Mouse (Mus musculus) CH12.LX (cell line): ENCODE data around the gene Bub1. TPM values are rescaled to one million over a fixed set of nuclear protein-coding genes. Genes with fewer than 3 reads are reported as not detected.

Source experiments
- DNase-seq: peaks from one replicate; pipeline ENCODE4 v3.0.0-alpha.2; 2013; ENCODE audit errors: extremely low read depth
- H3K27ac ChIP-seq: 2 replicates; pipeline ENCODE4 v1.5.1; 2012; ENCODE audit warnings: low read depth, mild to moderate bottlenecking, control low read depth, moderate library complexity; ENCODE audit not compliant: insufficient read depth
- H3K27me3 ChIP-seq: replicated peaks from 2 replicates; pipeline ENCODE3; 2012; ENCODE audit warnings: inconsistent platforms
- H3K36me3 ChIP-seq, 2 experiments: replicated peaks in 1 of 2; 2 replicates each; pipeline versions ENCODE3 to v1.6.1; 2012; ENCODE audit warnings: inconsistent platforms in 1 of 2, low read length in 1 of 2, mild to moderate bottlenecking in 1 of 2, mixed read lengths in 1 of 2, moderate library complexity in 1 of 2; ENCODE audit not compliant: control insufficient read depth in 1 of 2, insufficient read depth in 1 of 2
- H3K4me1 ChIP-seq, 2 experiments: 2 replicates each; pipeline ENCODE4 v1.6.1; 2012; ENCODE audit warnings: inconsistent platforms in 1 of 2, moderate library complexity in 1 of 2; ENCODE audit not compliant: insufficient read depth in 2 of 2, control insufficient read depth in 1 of 2
- H3K4me2 ChIP-seq: 2 replicates; pipeline ENCODE4 v1.6.1; 2012; ENCODE audit warnings: low read depth, mild to moderate bottlenecking, control low read depth; ENCODE audit not compliant: poor library complexity, insufficient read depth, severe bottlenecking
- H3K4me3 ChIP-seq, 3 experiments: fragments of 150-350 bp in 1 of 3; sonication (generic) in 1 of 3; replicated peaks in 1 of 3; 2 replicates each; pipeline versions ENCODE3 to v1.5.1; 2011 to 2012; ENCODE audit warnings: low read depth in 2 of 3, low read length in 2 of 3, mild to moderate bottlenecking in 2 of 3, moderate library complexity in 2 of 3, control low read depth in 1 of 3, improper control_type of control experiment in 1 of 3, inconsistent platforms in 1 of 3, mixed read lengths in 1 of 3; ENCODE audit not compliant: poor library complexity in 1 of 3
- H3K79me2 ChIP-seq: replicated peaks from 2 replicates; pipeline ENCODE4 v1.6.1; 2012; ENCODE audit warnings: mild to moderate bottlenecking, moderate library complexity; ENCODE audit not compliant: control insufficient read depth, poor library complexity, insufficient read depth, severe bottlenecking; ENCODE audit errors: extremely low read depth
- H3K9ac ChIP-seq: 2 replicates; pipeline ENCODE4 v1.6.1; 2012; ENCODE audit warnings: low read depth, mild to moderate bottlenecking, control low read depth, moderate library complexity; ENCODE audit not compliant: insufficient read depth
- H3K9me3 ChIP-seq: replicated peaks from 2 replicates; pipeline ENCODE3; 2012; ENCODE audit warnings: low read length, inconsistent platforms, mixed read lengths
- BHLHE40 ChIP-seq: IDR thresholded peaks from 2 replicates; pipeline ENCODE4 v1.6.1; 2011; ENCODE audit warnings: mild to moderate bottlenecking, low read depth, low read length, improper control_type of control experiment
- CTCF ChIP-seq, 2 experiments: IDR thresholded peaks in 1 of 2; conservative IDR thresholded peaks in 1 of 2; 2 replicates each; pipeline ENCODE4 v1.5.1; 2011 to 2012; ENCODE audit warnings: low read depth in 2 of 2, low read length in 2 of 2, improper control_type of control experiment in 1 of 2, inconsistent platforms in 1 of 2, mild to moderate bottlenecking in 1 of 2, moderate library complexity in 1 of 2
- E2F4 ChIP-seq: IDR thresholded peaks from 2 replicates; pipeline ENCODE4 v1.6.1; 2011; ENCODE audit warnings: low read depth, low read length, improper control_type of control experiment; ENCODE audit not compliant: insufficient replicate concordance
- ELF1 ChIP-seq: IDR thresholded peaks from 2 replicates; pipeline ENCODE4 v1.6.1; 2014; ENCODE audit warnings: low read depth, mild to moderate bottlenecking, inconsistent platforms, low read length, improper control_type of control experiment
- EP300 ChIP-seq: IDR thresholded peaks from 2 replicates; pipeline ENCODE4 v1.6.1; 2011; ENCODE audit warnings: low read length, improper control_type of control experiment
- ETS1 ChIP-seq: conservative IDR thresholded peaks from 2 replicates; pipeline ENCODE4 v1.6.1; 2012; ENCODE audit warnings: low read depth, mild to moderate bottlenecking, inconsistent platforms, low read length, improper control_type of control experiment, moderate library complexity
- HCFC1 ChIP-seq: IDR thresholded peaks from 2 replicates; pipeline ENCODE4 v1.6.1; 2012; ENCODE audit warnings: low read depth, mild to moderate bottlenecking, inconsistent platforms, low read length, improper control_type of control experiment
- IRF4 ChIP-seq: IDR thresholded peaks from 2 replicates; pipeline ENCODE4 v1.6.1; 2014; ENCODE audit warnings: low read depth, mild to moderate bottlenecking, inconsistent platforms, low read length, improper control_type of control experiment
- JUN ChIP-seq: IDR thresholded peaks from 2 replicates; pipeline ENCODE4 v1.6.1; 2011; ENCODE audit warnings: low read depth, mild to moderate bottlenecking, low read length, improper control_type of control experiment, moderate library complexity; ENCODE audit not compliant: insufficient read depth
- JUND ChIP-seq: conservative IDR thresholded peaks from 2 replicates; pipeline ENCODE4 v1.6.1; 2011; ENCODE audit warnings: low read depth, low read length, improper control_type of control experiment
- KAT2A ChIP-seq: IDR thresholded peaks from 2 replicates; pipeline ENCODE4 v1.6.1; 2012; ENCODE audit warnings: low read length, improper control_type of control experiment, inconsistent platforms; ENCODE audit not compliant: insufficient replicate concordance
- MAZ ChIP-seq: IDR thresholded peaks from 2 replicates; pipeline ENCODE4 v1.6.1; 2012; ENCODE audit warnings: low read depth, mild to moderate bottlenecking, inconsistent platforms, low read length, improper control_type of control experiment, moderate library complexity
- MXI1 ChIP-seq: IDR thresholded peaks from 2 replicates; pipeline ENCODE4 v1.6.1; 2011; ENCODE audit warnings: mild to moderate bottlenecking, low read depth, low read length, improper control_type of control experiment
- MYC ChIP-seq: IDR thresholded peaks from 2 replicates; pipeline ENCODE4 v1.6.1; 2011; ENCODE audit warnings: low read depth, mild to moderate bottlenecking, improper control_type of control experiment, low read length
- NELFE ChIP-seq: IDR thresholded peaks from 2 replicates; pipeline ENCODE4 v1.6.1; 2011; ENCODE audit warnings: low read depth, low read length, improper control_type of control experiment
- NRF1 ChIP-seq: IDR thresholded peaks from 2 replicates; pipeline ENCODE4 v1.6.1; 2014; ENCODE audit warnings: low read depth, mild to moderate bottlenecking, inconsistent platforms, low read length, improper control_type of control experiment, moderate library complexity
- PAX5 ChIP-seq: IDR thresholded peaks from 2 replicates; pipeline ENCODE4 v1.6.1; 2012; ENCODE audit warnings: low read length, inconsistent platforms, mixed read lengths
- POLR2AphosphoS2 ChIP-seq: IDR thresholded peaks from 2 replicates; pipeline ENCODE4 v1.6.1; 2011; ENCODE audit warnings: low read depth, low read length, improper control_type of control experiment
- RAD21 ChIP-seq: IDR thresholded peaks from 2 replicates; pipeline ENCODE4 v1.6.1; 2011; ENCODE audit warnings: low read depth, mild to moderate bottlenecking, low read length, improper control_type of control experiment, moderate library complexity
- RCOR1 ChIP-seq: conservative IDR thresholded peaks from 2 replicates; pipeline ENCODE4 v1.6.1; 2012; ENCODE audit warnings: low read depth, mild to moderate bottlenecking, inconsistent platforms, low read length, improper control_type of control experiment
- SMC3 ChIP-seq: IDR thresholded peaks from 2 replicates; pipeline ENCODE4 v1.6.1; 2011; ENCODE audit warnings: low read depth, low read length, improper control_type of control experiment
- TBP ChIP-seq: conservative IDR thresholded peaks from 2 replicates; pipeline ENCODE4 v1.6.1; 2011; ENCODE audit warnings: low read depth, low read length, improper control_type of control experiment
- TCF12 ChIP-seq: IDR thresholded peaks from 2 replicates; pipeline ENCODE4 v1.6.1; 2014; ENCODE audit warnings: low read depth, mild to moderate bottlenecking, inconsistent platforms, low read length, improper control_type of control experiment
- UBTF ChIP-seq: IDR thresholded peaks from 2 replicates; pipeline ENCODE4 v1.6.1; 2012; ENCODE audit warnings: low read depth, mild to moderate bottlenecking, inconsistent platforms, low read length, improper control_type of control experiment, moderate library complexity
- USF1 ChIP-seq: IDR thresholded peaks from 2 replicates; pipeline ENCODE4 v1.6.1; 2014; ENCODE audit warnings: low read depth, mild to moderate bottlenecking, inconsistent platforms, low read length, improper control_type of control experiment
- ZC3H11A ChIP-seq: IDR thresholded peaks from 2 replicates; pipeline ENCODE4 v1.6.1; 2012; ENCODE audit warnings: low read depth, mild to moderate bottlenecking, inconsistent platforms, low read length, improper control_type of control experiment
- ZKSCAN1 ChIP-seq: IDR thresholded peaks from 2 replicates; pipeline ENCODE4 v1.6.1; 2012; ENCODE audit warnings: low read depth, inconsistent platforms, low read length, improper control_type of control experiment, borderline replicate concordance
- dilution Hi-C: fragments of 300-500 bp; cut with MboI; formaldehyde crosslinking; loops from 2 replicates; pipeline ENCODE4 v1.14.3; 2020; ENCODE audit warnings: low sequenced_read_pairs; ENCODE audit not compliant: extremely low pct_unique_long_range_greater_than_20kb, extremely low pct_ligation_motif_present
- in situ Hi-C: fragments of 300-500 bp; cut with MboI; formaldehyde crosslinking; loops from 3 replicates; pipeline ENCODE4 v1.14.3; 2019; ENCODE audit warnings: low sequenced_read_pairs, low pct_ligation_motif_present, low pct_unique_long_range_greater_than_20kb, mixed read lengths
- polyA plus RNA-seq: library from polyadenylated mRNA; unstranded; fragments of >175 nt; gene quantifications from 2 replicates; pipeline ENCODE4 v1.2.1, GENCODE M21; 2012; ENCODE audit warnings: low read depth; ENCODE audit not compliant: insufficient read length
- total RNA-seq, 2 experiments: library from RNA; depleted of rRNA; stranded (reverse); fragments of 300-350 nt in 1 of 2; fragments of >200 nt in 1 of 2; gene quantifications; 2 replicates each; pipeline ENCODE4 v1.2.3; 2012 to 2014

Bub1 gene
- total and polyA plus RNA-seq, 3 experiments = 47.0 to 131 (median 66.2) TPM

DNA sequence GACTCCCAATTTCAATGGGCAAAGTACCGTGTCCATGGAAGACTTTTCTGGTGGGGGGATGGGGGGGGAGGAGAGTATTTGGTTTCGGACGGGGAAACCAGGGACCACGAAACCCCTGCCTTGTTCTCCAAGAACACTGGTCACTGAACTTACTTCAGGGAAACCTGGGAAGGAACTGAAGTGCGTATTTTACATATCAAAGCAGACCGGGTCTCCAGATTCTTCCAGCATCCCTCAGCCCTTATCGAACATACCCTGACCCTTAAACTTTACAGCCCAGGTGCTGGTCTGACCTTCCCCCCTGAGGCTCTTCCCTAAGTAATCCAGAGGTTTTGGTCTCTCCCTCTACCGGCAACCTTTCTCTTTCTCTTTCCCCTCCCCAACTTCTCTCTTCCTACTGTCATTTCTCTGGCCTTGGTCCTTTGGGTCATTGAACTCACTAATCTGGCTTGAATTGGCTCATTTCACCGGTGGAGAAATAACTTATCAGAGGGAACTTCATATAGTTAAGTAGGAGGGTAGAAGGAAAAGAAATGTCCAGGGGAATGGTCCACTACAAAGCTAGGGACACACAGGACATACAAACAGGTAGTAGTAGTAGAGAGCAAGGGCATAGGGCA lies 41.9 kb downstream of the Bub1 start (continued):
- TF ChIP-seq NRF1 (no peak), ELF1 (no peak)

DNA sequence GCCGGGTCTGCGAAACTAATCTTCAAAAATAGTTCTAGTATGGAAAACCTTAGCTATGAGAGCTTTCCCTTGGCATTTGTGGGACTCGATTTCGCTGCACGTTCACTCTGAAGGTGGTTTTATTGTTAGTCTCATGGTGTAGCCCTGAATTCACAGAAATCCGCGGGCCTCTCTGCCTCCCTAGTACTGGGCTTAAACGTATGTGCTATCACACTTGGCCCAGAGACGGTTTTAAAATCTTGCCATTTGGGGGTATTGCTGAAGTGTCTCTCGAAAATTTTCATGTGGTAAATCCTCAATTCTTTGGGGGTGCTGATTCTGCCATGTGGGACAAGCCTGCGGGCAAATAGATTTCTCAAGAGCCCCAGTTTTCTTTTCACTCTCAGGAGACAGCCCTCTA lies 42.5 kb downstream of the Bub1 start:
- peak overlapping the region; percentile 59 to 67 (median 63) for H3K4me3 ChIP-seq
- TF ChIP-seq IRF4 = no peak
- no peak for TF ChIP-seq RCOR1
- TF ChIP-seq ETS1 = no peak
- TF ChIP-seq USF1 = no peak
- TF ChIP-seq CTCF (conservative IDR thresholded peaks at IDR 0.05 in 1 of 2, IDR thresholded peaks at IDR 0.05 in 1 of 2; ENCODE audit: low read depth in 2 of 2, low read length in 2 of 2) = no peak
- no peak for TF ChIP-seq EP300
- no peak for TF ChIP-seq NRF1
- TF ChIP-seq TBP = no peak
- no peak for TF ChIP-seq JUND
- TF ChIP-seq SMC3 = no peak
- TF ChIP-seq POLR2AphosphoS2 = no peak
- TF ChIP-seq UBTF = no peak
- dilution Hi-C loops = no loop called here
- H3K27me3 ChIP-seq = no peaks in the 10 kb centered on the region
- H3K4me1 ChIP-seq = peaks cover 2 to 25% of the 10 kb centered on the region in 2 experiments; a peak in 3 of 4 replicates
- peaks cover 0 to 2% of the 10 kb centered on the region in 2 experiments for H3K36me3 ChIP-seq
- H3K4me2 ChIP-seq = peak overlapping the region; percentile 89
- no peak overlapping the region for H3K27ac ChIP-seq
- DNase-seq = peak; percentile 12
- peaks cover 9% of the 10 kb centered on the region; the same call in 1 of the 2 replicates for H3K79me2 ChIP-seq
- H3K9ac ChIP-seq = peak overlapping the region; percentile 88
- no peaks in the 10 kb centered on the region for H3K9me3 ChIP-seq
- in situ Hi-C loops = no loop called here

GRCm38 (mm10) chr2:127788440-127789116 lies 43.1 kb downstream of the Bub1 start, which contains the start of gene Nphp1:
Gene Nphp1 (minus strand): TSS chr2:127788897.
- in situ Hi-C loops = no loop called here
- no peak within 1 kb of the TSS for H3K27ac ChIP-seq
- TF ChIP-seq BHLHE40 (no peak), KAT2A (no peak), JUN (no peak), UBTF (no peak), E2F4 (no peak), IRF4 (no peak), NELFE (no peak), RCOR1 (no peak), MYC (no peak), CTCF (conservative IDR thresholded peaks at IDR 0.05 in 1 of 2, IDR thresholded peaks at IDR 0.05 in 1 of 2; ENCODE audit: low read depth in 2 of 2, low read length in 2 of 2) (no peak), TBP (0 out of 2 replicates have a peak, but pooled peaks have one; percentile 42), RAD21 (no peak), MXI1 (peak; percentile 91), ZKSCAN1 (no peak), MAZ (no peak), PAX5 (no peak), JUND (no peak), ETS1 (no peak), ZC3H11A (no peak), TCF12 (no peak), HCFC1 (peak; percentile 82)

More at GRCm38 (mm10) chr2:127788440-127789116, 43.1 kb downstream of the Bub1 start, which contains the start of gene Nphp1:
- H3K36me3 ChIP-seq = peaks cover 0 to 2% of the 10 kb centered on the region in 2 experiments
- H3K27me3 ChIP-seq = no peaks in the 10 kb centered on the region
- peak within 1 kb of the TSS; percentile 89 for H3K4me2 ChIP-seq
- peak within 1 kb of the TSS; percentile 59 to 67 (median 63) for H3K4me3 ChIP-seq
- H3K9ac ChIP-seq = peak within 1 kb of the TSS; percentile 88
- dilution Hi-C loops = no loop called here
- H3K4me1 ChIP-seq = peaks cover 2 to 25% of the 10 kb centered on the region in 2 experiments; a peak in 3 of 4 replicates
- no peaks in the 10 kb centered on the region for H3K9me3 ChIP-seq
- peak; percentile 75 for DNase-seq
- H3K79me2 ChIP-seq = peaks cover 9% of the 10 kb centered on the region; the same call in 1 of the 2 replicates
